Mouse (Mus musculus): Measurements from ENCODE around the gene Dnajc6. TPM values are rescaled to one million over a fixed set of nuclear protein-coding genes. Genes with fewer than 3 reads are reported as not detected.
A peak's percentile ranks its signal among the peaks of the same experiment; 100 is the strongest.

Gene Dnajc6
- polyA plus RNA-seq (2014; fragmentation: Nextera tagmentation; extraction: Ambion mirVana): 3.0 and 4.0 TPM in 2 replicates

DNA sequence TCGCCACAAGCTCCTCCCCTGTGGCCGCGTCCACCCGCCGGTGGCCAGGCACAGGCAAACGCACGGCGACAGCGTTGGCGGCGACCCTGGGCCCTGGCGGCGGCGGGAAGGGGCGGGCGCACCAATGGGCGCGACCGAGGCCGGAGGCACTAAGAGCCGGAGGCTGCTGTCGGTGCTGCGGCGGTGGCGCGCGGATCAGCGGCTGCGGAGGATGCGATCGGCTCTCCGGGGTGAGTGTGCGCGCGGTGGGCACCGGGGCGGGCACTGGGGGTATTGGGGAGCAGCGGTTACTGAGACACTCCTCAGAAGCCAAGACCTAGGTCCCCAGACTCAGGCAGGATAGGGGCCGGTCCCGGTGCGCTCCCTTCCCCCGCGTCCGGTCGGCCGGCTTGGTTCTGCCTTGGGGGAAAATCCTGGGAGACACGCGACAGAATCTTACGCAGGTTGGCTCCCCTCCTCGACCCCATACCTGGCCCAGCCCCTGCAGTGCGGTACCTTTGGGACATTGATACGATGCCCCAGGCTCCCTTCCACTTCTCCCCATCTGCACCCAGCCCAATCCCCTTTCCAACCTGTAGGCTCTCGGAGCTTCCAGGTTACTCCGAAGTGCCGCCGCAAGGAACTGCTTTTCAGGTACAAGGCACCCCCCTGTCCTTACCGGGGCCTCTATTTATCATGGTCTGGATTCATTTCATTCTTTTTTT is at the start of gene Dnajc6:
TSS of gene Dnajc6 (plus strand) at position 115 of the 704 bp plus-strand sequence.
- H3K36me3 ChIP-seq (ENCODE audit: control insufficient read depth, insufficient read depth, low read length): no peaks in the 10 kb centered on the region
- WGBS: under 1% methylated on average over 55 of the region's 57 CpGs
- H3K4me3 ChIP-seq (ENCODE audit: low read depth, low read length): peak within 1 kb of the TSS; percentile 51
- DNase-seq (ENCODE audit: low spot score) (peak; percentile 74), ATAC-seq (replicated peaks; ENCODE audit: low FRiP score) (peak; percentile 76)
- H3K9ac ChIP-seq (ENCODE audit: low read length): peak within 1 kb of the TSS; percentile 41
- H3K27me3 ChIP-seq (ENCODE audit: control insufficient read depth, insufficient read depth, low read length): peaks cover 29% of the 10 kb centered on the region
- peaks cover 4% of the 10 kb centered on the region; the same call in 1 of the 2 replicates for H3K4me1 ChIP-seq (replicated peaks; ENCODE audit: control insufficient read depth, insufficient read depth, low read length)
- no peaks in the 10 kb centered on the region for H3K9me3 ChIP-seq (ENCODE audit: control insufficient read depth, low read length)
- no peak within 1 kb of the TSS for H3K27ac ChIP-seq (ENCODE audit: low read depth, low read length)
- H3K4me2 ChIP-seq (ENCODE audit: low read depth, low read length, severe bottlenecking): peak within 1 kb of the TSS; percentile 94

DNA sequence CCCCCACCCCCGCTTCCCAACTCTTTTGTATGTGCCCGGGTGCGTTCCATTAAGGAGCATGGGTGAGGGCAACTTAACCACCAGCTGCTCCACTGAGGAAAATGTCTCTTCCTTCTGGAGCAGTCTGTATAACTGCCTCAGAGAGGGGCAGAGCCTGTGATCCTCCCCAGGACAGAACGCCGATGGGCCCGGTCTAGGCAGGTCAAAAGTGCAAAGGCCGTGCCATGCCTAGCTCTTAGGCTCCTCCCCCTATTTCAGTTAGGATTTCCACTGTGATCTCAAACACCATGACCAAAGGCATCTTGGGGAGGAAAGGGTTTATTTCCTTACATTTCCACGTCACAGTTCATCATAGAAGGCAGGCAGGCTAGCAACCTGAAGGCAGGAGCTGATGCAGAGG is 47.7 kb upstream of the Dnajc6 start:
- no peak for DNase-seq (ENCODE audit: low spot score)
- H3K27me3 ChIP-seq (ENCODE audit: control insufficient read depth, insufficient read depth, low read length): no peaks in the 10 kb centered on the region
- no peaks in the 10 kb centered on the region for H3K9me3 ChIP-seq (ENCODE audit: control insufficient read depth, low read length)
- no peak overlapping the region for H3K4me2 ChIP-seq (ENCODE audit: low read depth, low read length, severe bottlenecking)
- ATAC-seq (replicated peaks; ENCODE audit: low FRiP score): no peak
- no peaks in the 10 kb centered on the region; the same call in 1 of the 2 replicates for H3K36me3 ChIP-seq (ENCODE audit: control insufficient read depth, insufficient read depth, low read length)
- no peak overlapping the region for H3K4me3 ChIP-seq (ENCODE audit: low read depth, low read length)
- no peak overlapping the region for H3K9ac ChIP-seq (ENCODE audit: low read length)
- H3K4me1 ChIP-seq (replicated peaks; ENCODE audit: control insufficient read depth, insufficient read depth, low read length): no peaks in the 10 kb centered on the region
- 92% methylated on average over 8 of the region's 8 CpGs for WGBS
- H3K27ac ChIP-seq (ENCODE audit: low read depth, low read length): no peak overlapping the region

DNA sequence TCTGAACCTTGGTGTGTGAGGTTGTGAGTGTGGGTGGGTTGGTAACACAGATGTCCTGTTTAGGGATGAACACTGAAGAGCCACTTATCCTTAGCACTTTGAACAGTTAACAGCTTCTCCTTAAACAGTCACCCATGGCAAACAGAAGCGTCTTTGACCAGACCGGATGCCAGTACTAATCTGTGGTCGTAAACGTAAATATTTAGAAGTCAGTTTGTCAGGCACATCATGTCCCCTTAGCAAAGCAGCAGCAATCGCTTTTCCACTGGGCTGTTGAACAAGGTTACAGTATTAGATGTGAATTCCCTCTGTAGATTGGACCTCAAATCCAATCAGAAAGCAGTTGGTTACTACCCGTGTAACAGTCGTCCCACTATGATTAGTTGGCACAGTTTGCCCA is 47.1 kb upstream of the Dnajc6 start:
- H3K4me1 ChIP-seq (replicated peaks; ENCODE audit: control insufficient read depth, insufficient read depth, low read length): no peaks in the 10 kb centered on the region
- no peak overlapping the region for H3K4me3 ChIP-seq (ENCODE audit: low read depth, low read length)
- H3K4me2 ChIP-seq (ENCODE audit: low read depth, low read length, severe bottlenecking): no peak overlapping the region
- ATAC-seq (replicated peaks; ENCODE audit: low FRiP score) (no peak), DNase-seq (ENCODE audit: low spot score) (no peak)
- no peaks in the 10 kb centered on the region for H3K27me3 ChIP-seq (ENCODE audit: control insufficient read depth, insufficient read depth, low read length)
- H3K36me3 ChIP-seq (ENCODE audit: control insufficient read depth, insufficient read depth, low read length): no peaks in the 10 kb centered on the region; the same call in 1 of the 2 replicates
- no peak overlapping the region for H3K9ac ChIP-seq (ENCODE audit: low read length)
- WGBS: 95% methylated on average over 7 of the region's 7 CpGs
- no peaks in the 10 kb centered on the region for H3K9me3 ChIP-seq (ENCODE audit: control insufficient read depth, low read length)
- no peak overlapping the region for H3K27ac ChIP-seq (ENCODE audit: low read depth, low read length)

DNA sequence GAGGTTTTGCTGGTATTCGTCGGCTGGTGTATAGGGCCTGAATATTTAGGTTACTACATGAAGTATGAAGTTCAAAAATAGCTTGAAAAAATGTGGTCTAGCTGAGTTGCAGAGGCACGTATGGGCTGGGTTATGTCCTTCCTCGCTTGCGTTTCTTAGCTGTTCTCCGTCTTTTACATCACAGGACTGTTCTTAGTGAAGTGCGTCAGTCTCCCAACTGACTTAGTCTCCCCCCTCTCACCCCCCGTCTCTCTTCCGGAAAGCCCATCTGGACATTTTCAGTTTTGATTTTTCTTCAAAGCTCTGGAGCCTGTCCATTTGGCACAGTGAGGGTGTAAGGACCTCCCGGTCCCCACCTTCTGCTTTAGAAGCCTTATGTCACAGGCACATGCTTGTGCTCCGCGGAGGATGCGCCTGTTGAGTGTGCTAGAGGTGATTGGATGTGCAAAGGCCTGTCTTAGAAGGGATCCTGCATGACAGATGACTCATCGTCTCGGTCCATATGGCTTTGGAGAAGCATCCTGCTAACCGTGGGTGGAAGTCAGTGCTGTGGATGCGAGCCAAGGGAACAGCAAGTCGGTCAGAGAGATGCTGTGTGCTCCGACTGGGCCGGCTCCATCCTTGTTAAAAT is 46.2 kb upstream of the Dnajc6 start:
- Histone ChIP-seq H3K9me3 (ENCODE audit: control insufficient read depth, low read length) (no peaks in the 10 kb centered on the region), H3K27ac (ENCODE audit: low read depth, low read length) (no peak overlapping the region), H3K4me2 (ENCODE audit: low read depth, low read length, severe bottlenecking) (no peak overlapping the region), H3K27me3 (ENCODE audit: control insufficient read depth, insufficient read depth, low read length) (no peaks in the 10 kb centered on the region), H3K36me3 (ENCODE audit: control insufficient read depth, insufficient read depth, low read length) (no peaks in the 10 kb centered on the region; the same call in 1 of the 2 replicates), H3K4me3 (ENCODE audit: low read depth, low read length) (no peak overlapping the region), H3K9ac (ENCODE audit: low read length) (no peak overlapping the region), H3K4me1 (replicated peaks; ENCODE audit: control insufficient read depth, insufficient read depth, low read length) (no peaks in the 10 kb centered on the region)
- DNase-seq (ENCODE audit: low spot score) (no peak), ATAC-seq (replicated peaks; ENCODE audit: low FRiP score) (no peak)
- 95% methylated on average over 20 of the region's 20 CpGs for WGBS

DNA sequence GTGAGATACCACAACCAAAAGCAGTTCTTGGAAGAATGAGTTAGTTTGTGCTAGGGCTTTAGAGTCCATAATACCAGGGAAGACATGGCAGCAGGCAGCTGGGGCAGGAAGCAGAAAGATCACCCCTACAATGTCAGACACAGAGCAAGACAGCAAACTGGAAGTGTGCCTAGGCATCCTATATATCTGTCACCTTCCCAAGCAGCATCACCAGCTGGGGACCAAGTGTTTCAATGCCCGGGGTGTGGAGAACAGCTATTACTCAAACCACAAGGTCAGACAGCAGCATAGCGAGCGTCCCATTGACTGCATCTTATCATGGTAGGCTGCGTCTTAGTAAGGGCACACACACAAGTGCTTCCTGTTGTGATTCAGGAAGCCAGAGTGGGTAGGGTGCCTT is 45.4 kb upstream of the Dnajc6 start:
- H3K9me3 ChIP-seq (ENCODE audit: control insufficient read depth, low read length): no peaks in the 10 kb centered on the region
- H3K4me2 ChIP-seq (ENCODE audit: low read depth, low read length, severe bottlenecking): no peak overlapping the region
- no peaks in the 10 kb centered on the region; the same call in 1 of the 2 replicates for H3K36me3 ChIP-seq (ENCODE audit: control insufficient read depth, insufficient read depth, low read length)
- H3K9ac ChIP-seq (ENCODE audit: low read length): no peak overlapping the region
- DNase-seq (ENCODE audit: low spot score) (no peak), ATAC-seq (replicated peaks; ENCODE audit: low FRiP score) (no peak)
- H3K4me3 ChIP-seq (ENCODE audit: low read depth, low read length): no peak overlapping the region
- 90% methylated on average over 4 of the region's 4 CpGs for WGBS
- H3K27me3 ChIP-seq (ENCODE audit: control insufficient read depth, insufficient read depth, low read length): no peaks in the 10 kb centered on the region
- H3K27ac ChIP-seq (ENCODE audit: low read depth, low read length): no peak overlapping the region
- H3K4me1 ChIP-seq (replicated peaks; ENCODE audit: control insufficient read depth, insufficient read depth, low read length): no peaks in the 10 kb centered on the region

DNA sequence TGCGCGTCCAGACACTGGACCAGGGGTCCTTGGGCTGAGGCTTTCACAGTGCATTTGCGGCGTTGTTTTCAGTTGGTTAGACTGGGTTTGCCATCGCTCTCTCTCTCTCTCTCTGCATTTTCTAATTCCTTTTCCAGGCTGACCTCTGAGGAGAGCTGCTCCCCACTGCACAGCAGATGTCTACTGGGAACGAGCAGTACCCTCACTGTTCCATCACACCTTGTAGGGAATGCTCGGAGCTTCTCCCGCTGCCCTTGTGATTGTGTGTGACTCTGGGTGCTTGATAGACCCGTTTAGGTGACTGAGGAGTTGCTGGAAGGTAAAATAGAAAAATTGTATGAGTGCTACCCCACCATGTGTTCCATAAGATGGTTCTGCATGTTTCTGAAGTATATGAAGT is 43.6 kb upstream of the Dnajc6 start:
- DNase-seq (ENCODE audit: low spot score) (no peak), ATAC-seq (replicated peaks; ENCODE audit: low FRiP score) (no peak)
- H3K4me2 ChIP-seq (ENCODE audit: low read depth, low read length, severe bottlenecking): no peak overlapping the region
- H3K9me3 ChIP-seq (ENCODE audit: control insufficient read depth, low read length): no peaks in the 10 kb centered on the region
- no peaks in the 10 kb centered on the region; the same call in 1 of the 2 replicates for H3K36me3 ChIP-seq (ENCODE audit: control insufficient read depth, insufficient read depth, low read length)
- no peak overlapping the region for H3K27ac ChIP-seq (ENCODE audit: low read depth, low read length)
- no peaks in the 10 kb centered on the region for H3K4me1 ChIP-seq (replicated peaks; ENCODE audit: control insufficient read depth, insufficient read depth, low read length)
- H3K4me3 ChIP-seq (ENCODE audit: low read depth, low read length): no peak overlapping the region
- H3K9ac ChIP-seq (ENCODE audit: low read length): no peak overlapping the region
- no peaks in the 10 kb centered on the region for H3K27me3 ChIP-seq (ENCODE audit: control insufficient read depth, insufficient read depth, low read length)
- 96% methylated on average over 9 of the region's 9 CpGs for WGBS

DNA sequence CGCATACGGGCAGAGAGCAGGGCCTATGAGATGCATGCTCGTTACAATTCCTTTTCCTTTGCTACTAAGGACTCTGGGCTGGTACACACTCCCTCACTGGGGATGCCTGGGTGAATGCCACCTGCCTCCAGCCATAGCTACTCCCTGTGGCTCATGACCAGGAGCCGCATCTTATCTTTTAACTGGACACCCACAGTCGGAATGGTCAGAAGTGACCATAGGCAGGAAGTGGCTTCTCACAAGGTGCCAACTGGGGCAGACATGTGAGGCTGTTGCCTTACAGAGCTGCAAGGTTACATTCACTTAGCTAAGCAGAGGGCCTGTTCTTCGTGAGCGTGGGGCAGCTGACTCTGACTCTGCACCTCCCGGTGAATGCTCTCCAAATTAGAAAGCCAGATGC is 39.3 kb upstream of the Dnajc6 start:
- 90% methylated on average over 8 of the region's 8 CpGs for WGBS
- H3K4me1 ChIP-seq (replicated peaks; ENCODE audit: control insufficient read depth, insufficient read depth, low read length): no peaks in the 10 kb centered on the region
- no peaks in the 10 kb centered on the region for H3K9me3 ChIP-seq (ENCODE audit: control insufficient read depth, low read length)
- no peak overlapping the region for H3K4me3 ChIP-seq (ENCODE audit: low read depth, low read length)
- H3K27me3 ChIP-seq (ENCODE audit: control insufficient read depth, insufficient read depth, low read length): no peaks in the 10 kb centered on the region
- ATAC-seq (replicated peaks; ENCODE audit: low FRiP score) (no peak), DNase-seq (ENCODE audit: low spot score) (no peak)
- no peak overlapping the region for H3K27ac ChIP-seq (ENCODE audit: low read depth, low read length)
- H3K4me2 ChIP-seq (ENCODE audit: low read depth, low read length, severe bottlenecking): no peak overlapping the region
- H3K9ac ChIP-seq (ENCODE audit: low read length): no peak overlapping the region
- no peaks in the 10 kb centered on the region for H3K36me3 ChIP-seq (ENCODE audit: control insufficient read depth, insufficient read depth, low read length)

DNA sequence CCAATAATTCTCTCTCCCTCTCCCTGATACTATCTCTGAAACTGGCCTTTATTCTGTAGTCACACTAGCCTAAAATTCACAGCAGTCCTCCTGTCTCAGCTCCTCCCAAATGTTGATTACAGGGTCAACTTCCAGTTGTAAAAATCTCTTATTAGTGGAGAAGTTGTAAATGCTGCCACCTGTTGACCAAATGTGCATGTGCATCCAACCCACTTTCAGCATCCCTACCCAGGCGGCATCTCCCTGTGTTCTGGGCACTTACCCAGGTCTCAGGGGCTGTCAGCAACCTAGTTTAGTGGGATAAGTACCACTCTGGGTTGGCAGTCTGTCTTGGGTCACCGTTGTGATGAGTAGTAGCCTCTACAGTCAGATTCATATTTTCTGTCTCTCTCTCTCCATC is 38.1 kb upstream of the Dnajc6 start:
- Histone ChIP-seq H3K27ac (ENCODE audit: low read depth, low read length) (no peak overlapping the region), H3K4me1 (replicated peaks; ENCODE audit: control insufficient read depth, insufficient read depth, low read length) (no peaks in the 10 kb centered on the region), H3K36me3 (ENCODE audit: control insufficient read depth, insufficient read depth, low read length) (no peaks in the 10 kb centered on the region), H3K9me3 (ENCODE audit: control insufficient read depth, low read length) (no peaks in the 10 kb centered on the region), H3K27me3 (ENCODE audit: control insufficient read depth, insufficient read depth, low read length) (no peaks in the 10 kb centered on the region), H3K4me3 (ENCODE audit: low read depth, low read length) (no peak overlapping the region), H3K9ac (ENCODE audit: low read length) (no peak overlapping the region), H3K4me2 (ENCODE audit: low read depth, low read length, severe bottlenecking) (no peak overlapping the region)
- ATAC-seq (replicated peaks; ENCODE audit: low FRiP score) (no peak), DNase-seq (ENCODE audit: low spot score) (no peak)
- 55% methylated on average over 2 of the region's 2 CpGs for WGBS

DNA sequence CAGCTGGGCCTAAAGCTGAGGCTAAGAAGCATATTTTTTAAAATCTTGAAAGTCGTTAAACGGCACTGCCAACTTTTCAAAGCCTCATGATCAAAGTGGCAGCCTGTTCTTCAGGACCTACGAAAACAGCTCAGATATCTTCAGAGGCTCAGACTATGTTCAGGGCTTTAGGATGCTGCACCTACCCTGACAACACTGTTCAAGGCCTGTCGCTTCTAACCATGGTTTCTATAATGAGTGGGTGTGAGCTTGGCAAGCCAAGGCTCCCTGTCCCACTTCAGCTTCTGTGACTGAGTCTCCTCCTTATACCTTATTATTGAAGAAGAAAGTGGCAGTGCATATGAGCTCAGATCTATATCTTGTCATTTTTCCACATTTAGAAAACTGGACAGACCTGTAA is 37.1 kb upstream of the Dnajc6 start:
- Histone ChIP-seq H3K9ac (ENCODE audit: low read length) (no peak overlapping the region), H3K4me3 (ENCODE audit: low read depth, low read length) (no peak overlapping the region), H3K9me3 (ENCODE audit: control insufficient read depth, low read length) (no peaks in the 10 kb centered on the region), H3K27ac (ENCODE audit: low read depth, low read length) (no peak overlapping the region), H3K4me2 (ENCODE audit: low read depth, low read length, severe bottlenecking) (no peak overlapping the region), H3K36me3 (ENCODE audit: control insufficient read depth, insufficient read depth, low read length) (no peaks in the 10 kb centered on the region), H3K4me1 (replicated peaks; ENCODE audit: control insufficient read depth, insufficient read depth, low read length) (no peaks in the 10 kb centered on the region), H3K27me3 (ENCODE audit: control insufficient read depth, insufficient read depth, low read length) (no peaks in the 10 kb centered on the region)
- 88% methylated on average over 4 of the region's 4 CpGs for WGBS
- DNase-seq (ENCODE audit: low spot score): no peak
- no peak for ATAC-seq (replicated peaks; ENCODE audit: low FRiP score)

Measured in forebrain, embryonic 11.5 days (tissue).